Mouse (Mus musculus) limb, embryonic 11.5 days (tissue): ENCODE data around the gene H2-M3. TPM values are rescaled to one million over a fixed set of nuclear protein-coding genes. Genes with fewer than 3 reads are reported as not detected.

ENCODE experiments used
- ATAC-seq: fragments of 200-750 bp; cut with Nextera tagmentation; 2 replicates; pipeline ENCODE4 v1.8.0; 2017; ENCODE audit warnings: low read depth; ENCODE audit not compliant: insufficient number of reproducible peaks, low FRiP score, low TSS enrichment
- DNase-seq: peaks from one replicate; pipeline ENCODE4 v3.0.0-alpha.2; 2015; ENCODE audit warnings: low spot score
- H3K27ac ChIP-seq: fragments of 300-500 bp; sonication (generic); replicated peaks from 2 replicates; pipeline ENCODE4 v1.5.1; 2014; ENCODE audit warnings: low read depth, mild to moderate bottlenecking, low read length
- H3K27me3 ChIP-seq: fragments of 300-500 bp; sonication (generic); 2 replicates; pipeline ENCODE4 v1.6.1; 2014; ENCODE audit warnings: mild to moderate bottlenecking, low read length, mixed read lengths; ENCODE audit not compliant: control insufficient read depth, insufficient read depth
- H3K36me3 ChIP-seq: fragments of 300-500 bp; sonication (generic); 2 replicates; pipeline ENCODE4 v1.6.1; 2014; ENCODE audit warnings: mild to moderate bottlenecking, low read length, moderate library complexity, mixed read lengths; ENCODE audit not compliant: control insufficient read depth, insufficient read depth
- H3K4me1 ChIP-seq: fragments of 300-500 bp; sonication (generic); 2 replicates; pipeline ENCODE4 v1.6.1; 2014; ENCODE audit warnings: low read length, mixed read lengths; ENCODE audit not compliant: control insufficient read depth, insufficient read depth
- H3K4me2 ChIP-seq: fragments of 300-500 bp; sonication (generic); 2 replicates; pipeline ENCODE4 v1.6.1; 2014; ENCODE audit warnings: low read depth, mild to moderate bottlenecking, moderate library complexity; ENCODE audit not compliant: severe bottlenecking
- H3K4me3 ChIP-seq: fragments of 300-500 bp; sonication (generic); 2 replicates; pipeline ENCODE4 v1.5.1; 2014; ENCODE audit warnings: low read depth, low read length
- H3K9ac ChIP-seq: fragments of 300-500 bp; sonication (generic); 2 replicates; pipeline ENCODE4 v1.6.1; 2014; ENCODE audit warnings: mild to moderate bottlenecking, low read length
- H3K9me3 ChIP-seq: fragments of 300-500 bp; sonication (generic); 2 replicates; pipeline ENCODE4 v1.6.1; 2016; ENCODE audit warnings: low read length; ENCODE audit not compliant: control insufficient read depth
- WGBS: fragments of 180-500 bp; shearing (Covaris S2); extraction: QIAGEN DNeasy Blood & Tissue Kit; methylation state at CpG from one replicate; pipeline ENCODE4 v1.1.7; 2014; 5-methylcytosine and 5-hydroxymethylcytosine counted together
- polyA plus RNA-seq: library from polyadenylated mRNA; unstranded; fragments of >200 nt; fragmentation: Nextera tagmentation; extraction: Ambion mirVana; gene quantifications from 2 replicates; pipeline ENCODE4 v1.2.1, GENCODE M21; 2014

Gene H2-M3
- polyA plus RNA-seq, 1 experiment from 2014 or later, result 1.3 TPM

GRCm38 (mm10) chr17:37275626-37276248, 5.7 kb downstream of the H2-M3 start:
- Histone ChIP-seq H3K4me1 (no peaks in the 10 kb centered on the region), H3K4me2 (no peak overlapping the region), H3K9me3 (no peaks in the 10 kb centered on the region), H3K9ac (no peak overlapping the region), H3K4me3 (no peak overlapping the region), H3K36me3 (no peaks in the 10 kb centered on the region), H3K27ac (no peak overlapping the region), H3K27me3 (no peaks in the 10 kb centered on the region)
- DNase-seq, result no peak
- no peak for ATAC-seq
- WGBS, result 84% methylated on average over 2 of the region's 2 CpGs

- DNase-seq (no peak), ATAC-seq (no peak)
- no peaks in the 10 kb centered on the region for H3K27me3 ChIP-seq
- no peaks in the 10 kb centered on the region for H3K36me3 ChIP-seq
- no peaks in the 10 kb centered on the region for H3K4me1 ChIP-seq
- H3K4me3 ChIP-seq, result no peak overlapping the region
- H3K9ac ChIP-seq, result no peak overlapping the region
- no peaks in the 10 kb centered on the region for H3K9me3 ChIP-seq
- H3K4me2 ChIP-seq, result no peak overlapping the region
- H3K27ac ChIP-seq, result no peak overlapping the region
Measured at GRCm38 (mm10) chr17:37276573-37276972, 6.6 kb downstream of the H2-M3 start.

GRCm38 (mm10) chr17:37280331-37280730, 10.3 kb downstream of the H2-M3 start:
- H3K4me3 ChIP-seq, result no peak overlapping the region
- WGBS, result 92% methylated on average over 1 of the region's 1 CpGs
- no peak for ATAC-seq

GRCm38 (mm10) chr17:37283360-37283759, 13.3 kb downstream of the H2-M3 start, which contains the start of gene Olfr99:
Gene Olfr99, minus strand, starts transcription at chr17:37283460.
- no peak for ATAC-seq
- Histone ChIP-seq H3K4me1 (no peaks in the 10 kb centered on the region), H3K27ac (no peak within 1 kb of the TSS), H3K9ac (no peak within 1 kb of the TSS), H3K9me3 (no peaks in the 10 kb centered on the region), H3K27me3 (no peaks in the 10 kb centered on the region), H3K4me3 (no peak within 1 kb of the TSS), H3K4me2 (no peak within 1 kb of the TSS), H3K36me3 (no peaks in the 10 kb centered on the region)
- WGBS, result 79% methylated on average over 1 of the region's 1 CpGs
- no peak for DNase-seq

More at GRCm38 (mm10) chr17:37280331-37280730, 10.3 kb downstream of the H2-M3 start:
- Histone ChIP-seq H3K27me3 (no peaks in the 10 kb centered on the region), H3K9me3 (no peaks in the 10 kb centered on the region), H3K4me1 (no peaks in the 10 kb centered on the region), H3K4me2 (no peak overlapping the region), H3K9ac (no peak overlapping the region), H3K36me3 (no peaks in the 10 kb centered on the region), H3K27ac (no peak overlapping the region)
- no peak for DNase-seq

GRCm38 (mm10) chr17:37304213-37304612, 34.2 kb downstream of the H2-M3 start, which contains the start of gene Olfr101:
Gene Olfr101, minus strand, starts transcription at chr17:37304313.
- no peaks in the 10 kb centered on the region for H3K27me3 ChIP-seq
- H3K9ac ChIP-seq, result no peak within 1 kb of the TSS
- H3K4me1 ChIP-seq, result no peaks in the 10 kb centered on the region
- H3K4me2 ChIP-seq, result no peak within 1 kb of the TSS
- H3K36me3 ChIP-seq, result no peaks in the 10 kb centered on the region
- H3K27ac ChIP-seq, result no peak within 1 kb of the TSS
- ATAC-seq (no peak), DNase-seq (no peak)
- H3K4me3 ChIP-seq, result no peak within 1 kb of the TSS
- WGBS, result 90% methylated on average over 4 of the region's 4 CpGs
- no peaks in the 10 kb centered on the region for H3K9me3 ChIP-seq

GRCm38 (mm10) chr17:37308483-37308882, 38.5 kb downstream of the H2-M3 start:
- H3K4me3 ChIP-seq, result no peak overlapping the region
- H3K36me3 ChIP-seq, result no peaks in the 10 kb centered on the region
- H3K4me2 ChIP-seq, result no peak overlapping the region
- ATAC-seq (no peak), DNase-seq (no peak)
- 43% methylated on average over 4 of the region's 4 CpGs for WGBS
- H3K9ac ChIP-seq, result no peak overlapping the region
- no peaks in the 10 kb centered on the region for H3K27me3 ChIP-seq
- H3K4me1 ChIP-seq, result no peaks in the 10 kb centered on the region
- no peak overlapping the region for H3K27ac ChIP-seq
- H3K9me3 ChIP-seq, result no peaks in the 10 kb centered on the region

- DNase-seq (no peak), ATAC-seq (no peak)
- Histone ChIP-seq H3K9ac (no peak overlapping the region), H3K9me3 (no peaks in the 10 kb centered on the region), H3K36me3 (no peaks in the 10 kb centered on the region), H3K4me1 (no peaks in the 10 kb centered on the region), H3K27ac (no peak overlapping the region), H3K4me2 (no peak overlapping the region), H3K27me3 (no peaks in the 10 kb centered on the region), H3K4me3 (no peak overlapping the region)
- 41% methylated on average over 2 of the region's 2 CpGs for WGBS
Measured at GRCm38 (mm10) chr17:37310146-37310699, 40.2 kb downstream of the H2-M3 start.

- H3K27me3 ChIP-seq, result no peaks in the 10 kb centered on the region
- H3K36me3 ChIP-seq, result no peaks in the 10 kb centered on the region
- ATAC-seq (no peak), DNase-seq (no peak)
- no peaks in the 10 kb centered on the region for H3K9me3 ChIP-seq
- H3K4me3 ChIP-seq, result no peak within 1 kb of the TSS
- no peak within 1 kb of the TSS for H3K27ac ChIP-seq
- H3K4me2 ChIP-seq, result no peak within 1 kb of the TSS
- no peak within 1 kb of the TSS for H3K9ac ChIP-seq
- H3K4me1 ChIP-seq, result no peaks in the 10 kb centered on the region
Measured at GRCm38 (mm10) chr17:37316954-37317353, 46.9 kb downstream of the H2-M3 start, which contains the start of gene Olfr102. Gene Olfr102, minus strand, starts transcription at chr17:37317054.
